Comparison of ENCODE assay signal across 29 mouse cellular contexts in genomic region chr2:5946876-5947275, GRCm38 (mm10). TPM values are rescaled to one million over a fixed set of nuclear protein-coding genes. Genes with fewer than 3 reads are reported as not detected.
DNase-seq lines count a peak whose midpoint lies in the region; ATAC-seq and TF ChIP-seq lines count a peak whose summit lies in the region.
"Had no signal": no experiment of that assay in that cellular context is flagged by ENCODE, and none has a peak within 500 bp of the region (broad histone marks: within the 10 kb centered on the region; RNA-seq: fewer than 3 reads in every experiment).

No protein-coding gene starts in this region.

- H3K27me3 ChIP-seq in liver, embryonic 15.5 days = no peaks in the 10 kb centered on the region
- H3K27me3 ChIP-seq in liver, embryonic 11.5 days (replicated peaks; ENCODE audit: control insufficient read depth, insufficient read depth, low read length) = no peaks in the 10 kb centered on the region
- no peaks in the 10 kb centered on the region for H3K27me3 ChIP-seq in cerebellum, adult 2 months (ENCODE audit: control insufficient read depth, insufficient read depth, low read length)
- H3K27me3 ChIP-seq: embryonic facial prominence, embryonic 12.5 days; embryonic facial prominence, embryonic 15.5 days; forebrain, embryonic 12.5 days; forebrain, embryonic 15.5 days; heart, embryonic 12.5 days; heart, embryonic 15.5 days; hindbrain, embryonic 13.5 days had no signal

- no peak for ATAC-seq in liver, embryonic 15.5 days (ENCODE audit: insufficient read depth)
- ATAC-seq in liver, embryonic 11.5 days (replicated peaks; ENCODE audit: low FRiP score) = no peak
- no peak for ATAC-seq in erythroid progenitor cell, adult 5-6 weeks (replicated peaks; ENCODE audit: low FRiP score, poor library complexity, severe bottlenecking)
- ATAC-seq: activated CD4-positive, CD25-positive, alpha-beta regulatory T cell, adult 4 months; CD4-positive, CD25-positive, alpha-beta regulatory T cell, adult 4 months; forebrain, embryonic 15.5 days; hindbrain, postnatal 0 days; inflammation-experienced regulatory T-cells, adult 6 months; intestine, embryonic 16.5 days; Patski had no signal

- no peak for TF ChIP-seq CTCF in cerebellum, adult 2 months (IDR thresholded peaks at IDR 0.05; ENCODE audit: borderline replicate concordance, insufficient read depth, low read depth, low read length)

- H3K4me2 ChIP-seq in liver, embryonic 15.5 days = no peak overlapping the region
- no peak overlapping the region for H3K4me2 ChIP-seq in liver, embryonic 11.5 days
- H3K4me2 ChIP-seq: embryonic facial prominence, embryonic 12.5 days; embryonic facial prominence, embryonic 15.5 days; forebrain, embryonic 12.5 days; forebrain, embryonic 15.5 days; heart, embryonic 12.5 days; heart, embryonic 15.5 days; hindbrain, embryonic 13.5 days had no signal

- H3K27ac ChIP-seq in liver, embryonic 15.5 days (replicated peaks) = 0 out of 2 replicates have a peak overlapping the region, but pooled peaks have one; percentile 19
- no peak overlapping the region for H3K27ac ChIP-seq in liver, embryonic 11.5 days (ENCODE audit: low read depth, low read length)
- H3K27ac ChIP-seq in cerebellum, adult 2 months (ENCODE audit: insufficient read depth, low read length) = no peak overlapping the region
- H3K27ac ChIP-seq: embryonic facial prominence, embryonic 12.5 days; embryonic facial prominence, embryonic 15.5 days; forebrain, embryonic 12.5 days; forebrain, embryonic 15.5 days; heart, embryonic 15.5 days; hindbrain, embryonic 10.5 days; hindbrain, embryonic 13.5 days; hindbrain, postnatal 0 days had no signal

- no peak for DNase-seq in liver, embryonic 11.5 days (ENCODE audit: low spot score)
- DNase-seq in ES-CJ7 (ENCODE audit: low read depth, low spot score) (peak; percentile 72), ZHBTc4 (ENCODE audit: low read depth, low spot score) (peak; percentile 48)
- no peak for DNase-seq in cerebellum, adult 2 months
- DNase-seq: adrenal gland, adult 8-10 months; adrenal gland, postnatal 25 days; cerebellum, adult 11-12 months; cerebellum, adult 9-11 months; cerebellum, postnatal 25 days; gastrocnemius, postnatal 25 days; heart, adult 18-20 months; heart, postnatal 10 days; heart, postnatal 36 days had no signal

- no peak overlapping the region for H3K4me3 ChIP-seq in liver, embryonic 15.5 days (replicated peaks)
- H3K4me3 ChIP-seq in liver, embryonic 11.5 days (ENCODE audit: low read depth, low read length) = no peak overlapping the region
- no peak overlapping the region for H3K4me3 ChIP-seq in cerebellum, adult 2 months (replicated peaks; ENCODE audit: insufficient read depth, low read depth, low read length)
- H3K4me3 ChIP-seq: embryonic facial prominence, embryonic 12.5 days; embryonic facial prominence, embryonic 15.5 days; forebrain, embryonic 12.5 days; forebrain, embryonic 15.5 days; heart, embryonic 12.5 days; heart, embryonic 15.5 days; hindbrain, embryonic 10.5 days; hindbrain, embryonic 13.5 days had no signal

- peaks cover 43% of the 10 kb centered on the region for H3K4me1 ChIP-seq in liver, embryonic 15.5 days (replicated peaks)
- 0 out of 2 replicates have a peak, but pooled peaks cover 10% of the 10 kb centered on the region for H3K4me1 ChIP-seq in liver, embryonic 11.5 days (replicated peaks; ENCODE audit: control insufficient read depth, insufficient read depth, low read length)
- no peaks in the 10 kb centered on the region; the same call in none of the 2 replicates for H3K4me1 ChIP-seq in cerebellum, adult 2 months (ENCODE audit: control insufficient read depth, insufficient read depth, low read length)
- H3K4me1 ChIP-seq: heart, embryonic 12.5 days had no signal

- no peaks in the 10 kb centered on the region for H3K9me3 ChIP-seq in liver, embryonic 15.5 days (replicated peaks)
- H3K9me3 ChIP-seq in liver, embryonic 11.5 days (ENCODE audit: control insufficient read depth, low read length) = no peaks in the 10 kb centered on the region
- H3K9me3 ChIP-seq: embryonic facial prominence, embryonic 12.5 days; embryonic facial prominence, embryonic 15.5 days; forebrain, embryonic 12.5 days; forebrain, embryonic 15.5 days; heart, embryonic 12.5 days; heart, embryonic 15.5 days; hindbrain, embryonic 10.5 days; hindbrain, embryonic 13.5 days had no signal

- no peak overlapping the region for H3K9ac ChIP-seq in liver, embryonic 15.5 days
- no peak overlapping the region for H3K9ac ChIP-seq in liver, embryonic 11.5 days (ENCODE audit: low read depth, low read length)
- H3K9ac ChIP-seq: embryonic facial prominence, embryonic 12.5 days; embryonic facial prominence, embryonic 15.5 days; forebrain, embryonic 12.5 days; forebrain, embryonic 15.5 days; heart, embryonic 12.5 days; heart, embryonic 15.5 days; hindbrain, embryonic 13.5 days had no signal

- 78% methylated on average over 3 of the region's 3 CpGs for WGBS in liver, embryonic 15.5 days (ENCODE audit: insufficient replicate concordance)
- 87% methylated on average over 3 of the region's 3 CpGs for WGBS in liver, embryonic 11.5 days
- 90% methylated on average over 3 of the region's 3 CpGs for WGBS in cerebellum, adult 2 months

- no peaks in the 10 kb centered on the region for H3K36me3 ChIP-seq in liver, embryonic 15.5 days (replicated peaks)
- H3K36me3 ChIP-seq in liver, embryonic 11.5 days (ENCODE audit: control insufficient read depth, insufficient read depth, low read length) = no peaks in the 10 kb centered on the region
- H3K36me3 ChIP-seq: embryonic facial prominence, embryonic 12.5 days; embryonic facial prominence, embryonic 15.5 days; forebrain, embryonic 12.5 days; forebrain, embryonic 15.5 days; heart, embryonic 12.5 days; heart, embryonic 15.5 days; hindbrain, embryonic 10.5 days; hindbrain, embryonic 13.5 days had no signal

- TF ChIP-seq POLR2A in cerebellum, adult 2 months (IDR thresholded peaks at IDR 0.05; ENCODE audit: borderline replicate concordance, insufficient read depth, low read length) = no peak

RNA-seq across cellular contexts. Expression of gene Dhtkd1, which starts 4.3 kb away (rescaled TPM):
- 3.5 and 4.0 TPM in 2 replicates for polyA plus RNA-seq in liver, embryonic 15.5 days (2015; fragmentation: Nextera tagmentation; extraction: Ambion mirVana)
- polyA plus RNA-seq in liver, embryonic 11.5 days (2014; fragmentation: Nextera tagmentation; extraction: Ambion mirVana) = 3.5 and 4.8 TPM in 2 replicates
- 7.2 and 9.5 TPM in 2 replicates for polyA plus RNA-seq in cerebellum, adult 2 months (2012; rRNA removed)
- 0.84 TPM in 1 of 2 replicates, not detected in the other for total RNA-seq in erythroid progenitor cell, adult 5-6 weeks (2015; ENCODE audit: low replicate concordance)
- total RNA-seq in erythroid progenitor cell, adult 5-6 weeks (2017; ENCODE audit: low replicate concordance) = 0.26 TPM in 1 of 2 replicates, not detected in the other

RNA-seq across cellular contexts. Expression of gene Upf2, which starts 4.4 kb away (rescaled TPM):
- 3.7 TPM in 2 replicates for polyA plus RNA-seq in liver, embryonic 15.5 days (2015; fragmentation: Nextera tagmentation; extraction: Ambion mirVana)
- 10.4 and 10.7 TPM in 2 replicates for polyA plus RNA-seq in liver, embryonic 11.5 days (2014; fragmentation: Nextera tagmentation; extraction: Ambion mirVana)
- 19.3 and 21.8 TPM in 2 replicates for polyA plus RNA-seq in cerebellum, adult 2 months (2012; rRNA removed)
- total RNA-seq in erythroid progenitor cell, adult 5-6 weeks (2015; ENCODE audit: low replicate concordance) = 35.0 and 39.0 TPM in 2 replicates
- total RNA-seq in erythroid progenitor cell, adult 5-6 weeks (2017; ENCODE audit: low replicate concordance) = 36.2 and 40.4 TPM in 2 replicates

RNA-seq across cellular contexts. Expression of gene Sec61a2, which starts 51.6 kb away (rescaled TPM):
- 11.6 and 13.1 TPM in 2 replicates for polyA plus RNA-seq in liver, embryonic 15.5 days (2015; fragmentation: Nextera tagmentation; extraction: Ambion mirVana)
- 48.1 and 51.8 TPM in 2 replicates for polyA plus RNA-seq in liver, embryonic 11.5 days (2014; fragmentation: Nextera tagmentation; extraction: Ambion mirVana)
- 119 and 123 TPM in 2 replicates for polyA plus RNA-seq in cerebellum, adult 2 months (2012; rRNA removed)
- 15.9 and 31.4 TPM in 2 replicates for total RNA-seq in erythroid progenitor cell, adult 5-6 weeks (2015; ENCODE audit: low replicate concordance)
- total RNA-seq in erythroid progenitor cell, adult 5-6 weeks (2017; ENCODE audit: low replicate concordance) = 19.4 and 21.5 TPM in 2 replicates

Comparison
In these comparisons a context has a peak if more than half of its experiments do, and no peak if none do; other contexts are left out.
1. DNase-seq: peak in ES-CJ7 (single experiment) and ZHBTc4 (single experiment); none in liver, embryonic 11.5 days (single experiment) and cerebellum, adult 2 months (0 of 2).